Mouse (Mus musculus) thymus, adult 2 months (tissue): ENCODE results near the gene Rhbdl2. TPM values are rescaled to one million over a fixed set of nuclear protein-coding genes. Genes with fewer than 3 reads are reported as not detected.

ENCODE experiments used
- DNase-seq: peaks from one replicate; pipeline ENCODE4 v3.0.0; 2021
- H3K27ac ChIP-seq: fragments of 200-500 bp; 2 replicates; pipeline ENCODE4 v1.5.1; 2012; ENCODE audit warnings: low read length, control low read depth; ENCODE audit not compliant: control insufficient read depth, insufficient read depth
- H3K27me3 ChIP-seq: fragments of 200-500 bp; 2 replicates; pipeline ENCODE4 v1.6.1; 2012; ENCODE audit warnings: mild to moderate bottlenecking, low read length, moderate library complexity, mixed read lengths; ENCODE audit not compliant: control insufficient read depth, insufficient read depth
- H3K36me3 ChIP-seq: fragments of 200-500 bp; 2 replicates; pipeline ENCODE4 v1.6.1; 2012; ENCODE audit warnings: mild to moderate bottlenecking, low read length, moderate library complexity; ENCODE audit not compliant: control insufficient read depth, insufficient read depth
- H3K4me1 ChIP-seq: fragments of 200-500 bp; replicated peaks from 2 replicates; pipeline ENCODE4 v1.6.1; 2012; ENCODE audit warnings: low read length; ENCODE audit not compliant: control insufficient read depth, insufficient read depth
- H3K4me3 ChIP-seq: fragments of 200-500 bp; 2 replicates; pipeline ENCODE4 v1.5.1; 2012; ENCODE audit warnings: mild to moderate bottlenecking, low read length, control low read depth, moderate library complexity; ENCODE audit not compliant: control insufficient read depth, insufficient read depth
- CTCF ChIP-seq: fragments of 200-500 bp; IDR thresholded peaks from 2 replicates; pipeline ENCODE4 v1.5.1; 2012; ENCODE audit warnings: mild to moderate bottlenecking, control low read depth, low read length, moderate library complexity, borderline replicate concordance; ENCODE audit not compliant: control insufficient read depth, poor library complexity, insufficient read depth; ENCODE audit errors: extremely low read depth
- POLR2A ChIP-seq: fragments of 200-500 bp; IDR thresholded peaks from 2 replicates; pipeline ENCODE4 v1.6.1; 2012; ENCODE audit warnings: mild to moderate bottlenecking, low read length, control low read depth, moderate library complexity; ENCODE audit not compliant: control insufficient read depth, poor library complexity, insufficient read depth; ENCODE audit errors: extremely low read depth
- WGBS: fragments of 180-500 bp; shearing (Covaris S2); methylation state at CpG from one replicate; pipeline ENCODE4 v1.1.7; 2018; 5-methylcytosine and 5-hydroxymethylcytosine counted together
- polyA plus RNA-seq: library from polyadenylated mRNA; depleted of rRNA; stranded (reverse); fragments of >200 nt; gene quantifications from 2 replicates; pipeline ENCODE4 v1.2.3, GENCODE M21; 2012

Rhbdl2 gene
- polyA plus RNA-seq, 1 experiment: 4.3 TPM

- no peak for DNase-seq
- H3K27ac ChIP-seq: no peak overlapping the region
- H3K36me3 ChIP-seq: no peaks in the 10 kb centered on the region
- no peak overlapping the region for H3K4me3 ChIP-seq
- no peaks in the 10 kb centered on the region for H3K27me3 ChIP-seq
- TF ChIP-seq POLR2A (no peak), CTCF (no peak)
- no peaks in the 10 kb centered on the region for H3K4me1 ChIP-seq
- WGBS: 71% methylated on average over 2 of the region's 2 CpGs
Observed at GRCm38 (mm10) chr4:123792666-123793065, 5.0 kb downstream of the Rhbdl2 start.

DNA sequence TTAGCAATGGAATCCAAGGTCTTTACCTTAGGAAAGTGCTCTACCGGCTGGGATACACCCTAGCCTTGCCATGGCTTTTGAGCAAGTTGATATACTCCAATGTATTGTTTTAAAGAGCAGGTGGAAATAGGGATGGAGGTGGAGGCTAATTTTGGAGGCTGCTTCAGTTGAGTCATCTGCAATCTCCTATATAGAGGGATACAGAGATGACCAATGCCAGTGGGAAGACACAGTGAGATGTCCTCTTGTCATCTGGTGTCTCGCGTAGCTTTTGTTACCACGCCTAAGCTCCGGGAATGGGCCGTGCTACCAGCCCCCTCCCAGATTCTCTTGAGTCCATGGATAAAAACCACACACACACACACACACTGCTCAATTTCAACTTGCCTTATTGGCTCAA lies 5.5 kb downstream of the Rhbdl2 start:
- H3K4me1 ChIP-seq: no peaks in the 10 kb centered on the region
- no peak for TF ChIP-seq CTCF
- no peak for TF ChIP-seq POLR2A
- no peaks in the 10 kb centered on the region for H3K27me3 ChIP-seq

DNA sequence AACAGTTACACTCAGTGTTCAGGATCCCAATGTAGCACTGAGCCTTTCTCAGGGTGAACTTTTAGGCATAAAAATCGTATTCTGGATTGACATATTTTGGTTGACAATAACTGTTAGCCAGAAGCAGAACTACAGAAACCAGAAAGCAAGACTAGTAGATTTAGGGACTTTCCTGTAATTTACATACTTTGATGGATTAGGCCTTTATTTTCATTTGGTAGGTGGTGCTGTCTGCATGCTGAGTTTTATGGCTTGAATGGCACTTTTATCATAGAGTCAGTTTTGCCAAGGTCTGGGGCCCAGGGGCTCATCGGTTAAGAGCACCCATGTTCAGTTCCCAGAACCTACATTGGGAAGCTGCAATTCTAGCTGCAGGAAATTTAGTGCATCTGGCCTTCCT lies 7.4 kb downstream of the Rhbdl2 start:
- Histone ChIP-seq H3K27me3 (no peaks in the 10 kb centered on the region), H3K27ac (no peak overlapping the region), H3K4me3 (no peak overlapping the region), H3K36me3 (no peaks in the 10 kb centered on the region), H3K4me1 (no peaks in the 10 kb centered on the region)
- no peak for DNase-seq
- no peak for TF ChIP-seq POLR2A
- no peak for TF ChIP-seq CTCF
- 59% methylated on average over 2 of the region's 2 CpGs for WGBS

More for the DNA sequence above, 5.5 kb downstream of the Rhbdl2 start:
- no peak for DNase-seq
- 95% methylated on average over 6 of the region's 6 CpGs for WGBS
- H3K27ac ChIP-seq: no peak overlapping the region
- H3K4me3 ChIP-seq: no peak overlapping the region
- H3K36me3 ChIP-seq: no peaks in the 10 kb centered on the region

- H3K27me3 ChIP-seq: no peaks in the 10 kb centered on the region
- WGBS: 92% methylated on average over 3 of the region's 3 CpGs
- H3K27ac ChIP-seq: no peak overlapping the region
- TF ChIP-seq CTCF: no peak
- TF ChIP-seq POLR2A: no peak
- no peaks in the 10 kb centered on the region for H3K4me1 ChIP-seq
- no peak overlapping the region for H3K4me3 ChIP-seq
- no peaks in the 10 kb centered on the region for H3K36me3 ChIP-seq
- no peak for DNase-seq
Observed at GRCm38 (mm10) chr4:123797403-123797802, 9.7 kb downstream of the Rhbdl2 start.

GRCm38 (mm10) chr4:123797856-123798255 lies 10.2 kb downstream of the Rhbdl2 start:
- no peak for DNase-seq
- no peaks in the 10 kb centered on the region for H3K36me3 ChIP-seq
- no peaks in the 10 kb centered on the region for H3K27me3 ChIP-seq
- WGBS: 77% methylated on average over 7 of the region's 7 CpGs
- H3K27ac ChIP-seq: no peak overlapping the region
- TF ChIP-seq POLR2A: no peak
- TF ChIP-seq CTCF: no peak
- no peaks in the 10 kb centered on the region for H3K4me1 ChIP-seq
- H3K4me3 ChIP-seq: no peak overlapping the region

DNA sequence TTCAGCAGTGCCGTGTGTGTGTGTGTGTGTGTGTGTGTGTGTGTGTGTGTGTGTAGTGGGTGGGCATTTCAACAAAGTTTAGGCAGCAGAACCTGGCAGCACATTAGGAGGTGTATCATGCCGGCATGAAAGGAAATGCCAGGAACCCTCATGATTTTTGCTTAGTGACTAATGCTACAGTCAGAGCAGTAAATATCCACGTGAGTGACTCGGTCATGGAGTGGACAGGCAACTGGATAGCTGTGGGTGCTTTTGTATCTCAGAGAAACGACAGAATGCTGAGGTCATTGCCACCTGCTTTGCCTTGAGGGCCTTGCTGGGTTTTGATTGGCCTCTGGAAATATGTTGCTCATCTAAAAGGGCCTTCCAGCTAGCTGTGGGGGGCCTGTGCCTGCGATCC lies 16.0 kb downstream of the Rhbdl2 start:
- Histone ChIP-seq H3K36me3 (no peaks in the 10 kb centered on the region), H3K4me3 (no peak overlapping the region), H3K4me1 (no peaks in the 10 kb centered on the region), H3K27ac (no peak overlapping the region), H3K27me3 (no peaks in the 10 kb centered on the region)
- TF ChIP-seq CTCF (no peak), POLR2A (no peak)
- DNase-seq: no peak
- 72% methylated on average over 6 of the region's 6 CpGs for WGBS

DNA sequence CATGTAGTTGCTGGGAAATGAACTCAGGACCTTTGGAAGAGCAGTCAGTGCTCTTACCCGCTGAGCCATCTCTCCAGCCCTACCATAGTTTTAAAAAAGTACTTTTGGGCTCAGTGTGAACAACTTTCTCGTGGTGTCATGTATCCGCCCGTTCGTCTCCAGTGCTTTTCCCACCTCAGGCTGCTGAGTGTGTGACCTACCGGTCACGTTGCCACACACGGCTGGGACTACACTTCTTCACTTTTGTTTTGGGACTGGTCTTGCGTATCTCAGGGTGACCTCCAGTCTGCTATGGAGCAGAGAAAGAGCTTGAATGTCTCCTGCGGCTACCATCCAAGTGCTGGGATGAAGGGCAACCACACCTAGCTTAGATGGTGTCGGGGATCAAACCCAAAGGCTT lies 20.6 kb downstream of the Rhbdl2 start:
- Histone ChIP-seq H3K36me3 (no peaks in the 10 kb centered on the region), H3K27me3 (no peaks in the 10 kb centered on the region), H3K4me3 (no peak overlapping the region), H3K27ac (no peak overlapping the region), H3K4me1 (no peaks in the 10 kb centered on the region)
- 95% methylated on average over 11 of the region's 11 CpGs for WGBS
- TF ChIP-seq POLR2A (no peak), CTCF (no peak)
- DNase-seq: no peak
